Mouse (Mus musculus) small intestine, adult 2 months (tissue): Measurements from ENCODE around the gene Kif15. TPM values are rescaled to one million over a fixed set of nuclear protein-coding genes. Genes with fewer than 3 reads are reported as not detected.

Source experiments
- H3K27ac ChIP-seq: fragments of 200-500 bp; 2 replicates; pipeline ENCODE4 v1.5.1; 2012; ENCODE audit warnings: low read depth, low read length, control low read depth, inconsistent platforms; ENCODE audit not compliant: insufficient read depth
- H3K27me3 ChIP-seq: fragments of 200-500 bp; 2 replicates; pipeline ENCODE4 v1.6.1; 2012; ENCODE audit warnings: mild to moderate bottlenecking, moderate library complexity, low read length, inconsistent platforms; ENCODE audit not compliant: control insufficient read depth, insufficient read depth
- H3K36me3 ChIP-seq: fragments of 200-500 bp; 2 replicates; pipeline ENCODE4 v1.6.1; 2012; ENCODE audit warnings: mild to moderate bottlenecking, low read length, control low read depth, inconsistent platforms; ENCODE audit not compliant: control insufficient read depth, insufficient read depth
- H3K4me1 ChIP-seq: fragments of 200-500 bp; 2 replicates; pipeline ENCODE4 v1.6.1; 2012; ENCODE audit warnings: low read length, inconsistent platforms, mixed read lengths; ENCODE audit not compliant: control insufficient read depth, insufficient read depth, insufficient read length
- H3K4me3 ChIP-seq: fragments of 200-500 bp; 2 replicates; pipeline ENCODE4 v1.5.1; 2012; ENCODE audit warnings: low read depth, mild to moderate bottlenecking, control low read depth, inconsistent platforms, low read length, moderate library complexity
- CTCF ChIP-seq: fragments of 200-500 bp; IDR thresholded peaks from 2 replicates; pipeline ENCODE4 v1.5.1; 2012; ENCODE audit warnings: low read depth, mild to moderate bottlenecking, control low read depth, inconsistent platforms, low read length, moderate library complexity, mixed read lengths; ENCODE audit not compliant: insufficient replicate concordance, insufficient read length; ENCODE audit errors: extremely low read depth
- POLR2A ChIP-seq: fragments of 200-500 bp; IDR thresholded peaks from 2 replicates; pipeline ENCODE4 v1.6.1; 2012; ENCODE audit warnings: low read depth, mild to moderate bottlenecking, control low read depth, inconsistent platforms, low read length, moderate library complexity
- WGBS: fragments of 180-500 bp; shearing (Covaris S2); methylation state at CpG from one replicate; pipeline ENCODE4 v1.1.7; 2018; 5-methylcytosine and 5-hydroxymethylcytosine counted together
- polyA plus RNA-seq: library from polyadenylated mRNA; depleted of rRNA; stranded (reverse); fragments of >200 nt; gene quantifications from 2 replicates; pipeline ENCODE4 v1.2.3, GENCODE M21; 2012; rRNA removed

Gene Kif15
- polyA plus RNA-seq, 1 experiment: 2.6 TPM

DNA sequence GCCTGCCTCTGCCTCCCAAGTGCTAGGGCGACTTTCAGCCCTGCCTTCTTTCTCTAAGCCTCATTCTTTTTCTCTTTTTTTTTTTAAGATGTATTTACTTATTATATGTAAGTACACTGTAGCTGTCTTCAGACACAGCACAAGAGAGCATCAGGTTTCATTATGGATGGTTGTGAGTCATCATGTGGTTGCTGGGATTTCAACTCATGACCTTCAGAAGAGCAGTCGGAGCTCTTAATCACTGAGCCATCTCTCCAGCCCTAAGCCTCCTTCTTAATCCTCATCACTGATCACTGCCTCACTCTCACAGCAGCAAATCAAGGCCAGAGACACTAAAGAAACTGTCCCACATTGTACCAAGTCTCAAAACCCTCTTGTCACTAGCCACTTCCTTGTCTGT, 73.4 kb downstream of the Kif15 start:
- Histone ChIP-seq H3K27ac (no peak overlapping the region), H3K4me3 (no peak overlapping the region), H3K27me3 (no peaks in the 10 kb centered on the region), H3K4me1 (peaks cover 4% of the 10 kb centered on the region; the same call in 1 of the 2 replicates), H3K36me3 (no peaks in the 10 kb centered on the region)
- 85% methylated on average over 2 of the region's 2 CpGs for WGBS
- no peak for TF ChIP-seq POLR2A
- no peak for TF ChIP-seq CTCF

DNA sequence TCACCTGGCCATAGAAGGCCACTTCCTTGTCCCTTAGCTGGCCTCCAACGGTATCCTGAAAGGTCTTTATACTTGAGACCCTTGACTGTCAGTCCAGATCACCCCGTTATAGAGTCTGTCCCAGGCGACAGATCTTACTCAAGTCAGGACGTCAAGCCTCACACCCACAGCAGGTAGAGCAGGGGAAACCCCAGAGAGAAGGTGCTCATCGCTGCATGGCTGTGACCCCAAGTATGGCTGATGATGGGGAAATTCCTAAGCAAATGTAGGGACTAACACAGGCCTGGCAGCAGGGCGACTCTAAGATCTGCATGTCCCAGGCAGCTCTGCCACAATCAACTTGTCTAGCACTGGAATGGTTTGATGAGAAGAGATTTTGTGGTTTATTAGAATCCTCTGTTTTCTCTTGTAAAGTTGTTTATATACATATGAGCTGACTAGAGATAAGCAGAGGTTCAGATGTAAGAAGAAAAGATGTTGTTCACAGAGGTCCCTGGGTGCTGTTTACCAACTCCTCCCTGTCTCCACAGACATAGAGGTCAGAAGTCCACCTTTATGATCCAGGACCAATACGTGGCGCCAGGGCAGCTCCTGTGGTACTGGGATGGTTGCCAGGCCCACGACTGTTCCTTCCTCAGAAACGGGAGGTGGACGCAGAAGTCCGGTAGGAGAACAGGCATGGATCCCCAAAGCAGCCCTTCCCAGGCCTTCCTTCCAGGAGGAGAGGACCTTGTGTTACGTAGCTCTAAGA, 80.8 kb downstream of the Kif15 start:
- TF ChIP-seq CTCF (no peak), POLR2A (no peak)
- no peaks in the 10 kb centered on the region for H3K36me3 ChIP-seq
- H3K4me1 ChIP-seq: peaks cover 13% of the 10 kb centered on the region
- H3K4me3 ChIP-seq: no peak overlapping the region
- 27% methylated on average over 13 of the region's 13 CpGs for WGBS
- H3K27me3 ChIP-seq: no peaks in the 10 kb centered on the region
- peak overlapping the region; percentile 61 for H3K27ac ChIP-seq

- no peak for TF ChIP-seq CTCF
- no peak for TF ChIP-seq POLR2A
- 64% methylated on average over 4 of the region's 4 CpGs for WGBS
Measured at GRCm38 (mm10) chr9:123034426-123034825, 83.6 kb downstream of the Kif15 start, which contains the start of gene Tgm4. Gene Tgm4 (plus strand): TSS chr9:123034726.

GRCm38 (mm10) chr9:123047665-123048064, 96.8 kb downstream of the Kif15 start:
- H3K27ac ChIP-seq: no peak overlapping the region
- H3K36me3 ChIP-seq: no peaks in the 10 kb centered on the region
- no peaks in the 10 kb centered on the region for H3K4me1 ChIP-seq
- H3K4me3 ChIP-seq: no peak overlapping the region
- TF ChIP-seq POLR2A (no peak), CTCF (no peak)
- 67% methylated on average over 1 of the region's 1 CpGs for WGBS
- no peaks in the 10 kb centered on the region for H3K27me3 ChIP-seq

More at GRCm38 (mm10) chr9:123034426-123034825, 83.6 kb downstream of the Kif15 start, which contains the start of gene Tgm4:
- Histone ChIP-seq H3K4me1 (peaks cover 13% of the 10 kb centered on the region), H3K27me3 (no peaks in the 10 kb centered on the region), H3K4me3 (no peak within 1 kb of the TSS), H3K27ac (no peak within 1 kb of the TSS), H3K36me3 (no peaks in the 10 kb centered on the region)

DNA sequence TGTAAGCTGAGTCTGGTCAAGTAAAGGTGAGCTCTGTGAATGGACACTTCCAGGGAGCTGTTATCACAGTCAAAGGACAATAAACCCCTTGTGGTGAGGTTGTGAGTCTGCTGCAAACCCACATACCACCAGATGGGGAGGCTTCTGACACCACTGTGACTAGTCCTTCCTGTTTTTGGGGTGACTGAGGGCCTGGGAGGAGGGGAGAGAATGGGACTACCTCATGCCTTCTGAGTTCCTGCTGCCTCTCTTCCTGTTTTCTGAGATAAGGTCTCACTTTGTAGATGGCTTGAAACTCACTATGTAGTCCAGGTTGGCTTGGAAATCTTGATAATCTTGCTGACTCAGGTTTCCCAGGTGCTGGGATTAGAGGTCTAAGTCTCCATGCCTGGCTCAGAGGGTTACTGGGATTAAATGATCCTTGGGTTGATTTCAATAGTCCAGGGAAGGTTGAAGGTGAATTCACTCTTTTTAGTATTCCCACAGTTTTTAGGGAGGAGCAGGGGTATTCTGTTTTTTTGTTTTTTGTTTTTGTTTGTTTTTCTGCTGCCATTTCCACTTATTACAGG, 108.0 kb downstream of the Kif15 start:
- TF ChIP-seq POLR2A (no peak), CTCF (no peak)
- no peaks in the 10 kb centered on the region for H3K36me3 ChIP-seq
- H3K27ac ChIP-seq: no peak overlapping the region

GRCm38 (mm10) chr9:123060172-123060571, 109.3 kb downstream of the Kif15 start:
- TF ChIP-seq POLR2A (no peak), CTCF (no peak)
- Histone ChIP-seq H3K4me3 (no peak overlapping the region), H3K27ac (no peak overlapping the region), H3K36me3 (no peaks in the 10 kb centered on the region), H3K4me1 (no peaks in the 10 kb centered on the region), H3K27me3 (no peaks in the 10 kb centered on the region)
- 17% methylated on average over 3 of the region's 3 CpGs for WGBS

More for the DNA sequence above, 108.0 kb downstream of the Kif15 start:
- Histone ChIP-seq H3K4me1 (no peaks in the 10 kb centered on the region), H3K4me3 (no peak overlapping the region), H3K27me3 (no peaks in the 10 kb centered on the region)

Other genes starting within 250 kb of the Kif15 start
- not detected in 2 replicates for gene Topaz1, start 203.7 kb upstream of the Kif15 start, polyA plus RNA-seq
- 0.42 and 0.79 TPM in 2 replicates for gene Tcaim, start 145.5 kb upstream of the Kif15 start, polyA plus RNA-seq
- gene Gm35549, start 107.0 kb upstream of the Kif15 start, polyA plus RNA-seq: not detected in 2 replicates
- gene Zfp445, start 85.0 kb upstream of the Kif15 start, polyA plus RNA-seq: 3.7 and 9.2 TPM in 2 replicates
- 1.0 and 1.9 TPM in 2 replicates for gene Zkscan7, start 65.4 kb upstream of the Kif15 start, polyA plus RNA-seq
- 0.19 and 0.46 TPM in 2 replicates for gene Zfp105, start 28.0 kb upstream of the Kif15 start, polyA plus RNA-seq
- 0.22 and 1.5 TPM in 2 replicates for gene 1110059G10Rik, start within 50 bp of the Kif15 start, polyA plus RNA-seq
- 7.1 and 7.6 TPM in 2 replicates for gene Tmem42, start 70.3 kb downstream of the Kif15 start, polyA plus RNA-seq
- not detected in 2 replicates for gene Tgm4, start 83.7 kb downstream of the Kif15 start, polyA plus RNA-seq
- gene Zdhhc3, start 162.2 kb downstream of the Kif15 start, polyA plus RNA-seq: 123 and 320 TPM in 2 replicates
- 8.6 and 14.6 TPM in 2 replicates for gene Exosc7, start 162.2 kb downstream of the Kif15 start, polyA plus RNA-seq
- 34.7 and 37.4 TPM in 2 replicates for gene Clec3b, start 199.9 kb downstream of the Kif15 start, polyA plus RNA-seq